Mouse (Mus musculus) neural tube, embryonic 15.5 days (tissue): ENCODE measurements around the gene Fam241a. TPM values are rescaled to one million over a fixed set of nuclear protein-coding genes. Genes with fewer than 3 reads are reported as not detected.
A peak's percentile ranks its signal among the peaks of the same experiment; 100 is the strongest.

Experiments
- ATAC-seq: fragments of 200-750 bp; cut with Nextera tagmentation; 2 replicates; pipeline ENCODE4 v1.8.0; 2017; ENCODE audit warnings: mild to moderate bottlenecking, moderate TSS enrichment, moderate library complexity; ENCODE audit not compliant: low FRiP score
- H3K27ac ChIP-seq: fragments of 300-500 bp; sonication (generic); replicated peaks from 2 replicates; pipeline ENCODE4 v1.5.1; 2015; ENCODE audit warnings: mild to moderate bottlenecking, inconsistent platforms
- H3K27me3 ChIP-seq: fragments of 300-500 bp; sonication (generic); replicated peaks from 2 replicates; pipeline ENCODE4 v1.6.1; 2015; ENCODE audit warnings: inconsistent platforms
- H3K36me3 ChIP-seq: fragments of 300-500 bp; sonication (generic); 2 replicates; pipeline ENCODE4 v1.6.1; 2015; ENCODE audit warnings: inconsistent platforms
- H3K4me1 ChIP-seq: fragments of 300-500 bp; sonication (generic); 2 replicates; pipeline ENCODE4 v1.6.1; 2015; ENCODE audit warnings: inconsistent platforms
- H3K4me2 ChIP-seq: fragments of 300-500 bp; sonication (generic); 2 replicates; pipeline ENCODE4 v1.6.1; 2015; ENCODE audit warnings: inconsistent platforms, mild to moderate bottlenecking, moderate library complexity
- H3K4me3 ChIP-seq: fragments of 300-500 bp; sonication (generic); replicated peaks from 2 replicates; pipeline ENCODE4 v1.5.1; 2015; ENCODE audit warnings: mild to moderate bottlenecking, inconsistent platforms
- H3K9ac ChIP-seq: fragments of 300-500 bp; sonication (generic); replicated peaks from 2 replicates; pipeline ENCODE4 v1.6.1; 2015; ENCODE audit warnings: mild to moderate bottlenecking, inconsistent platforms
- H3K9me3 ChIP-seq: fragments of 300-500 bp; sonication (generic); replicated peaks from 2 replicates; pipeline ENCODE4 v1.6.1; 2016; ENCODE audit warnings: inconsistent platforms
- WGBS: fragments of 180-500 bp; shearing (Covaris S2); methylation state at CpG from one replicate; pipeline ENCODE4 v1.1.7; 2015; ENCODE audit warnings: mixed read lengths; 5-methylcytosine and 5-hydroxymethylcytosine counted together
- polyA plus RNA-seq: library from polyadenylated mRNA; unstranded; fragments of >200 nt; fragmentation: Nextera tagmentation; extraction: Ambion mirVana; gene quantifications from 2 replicates; pipeline ENCODE4 v1.2.1, GENCODE M21; 2015

Gene Fam241a
- 7.7 and 8.7 TPM in 2 replicates for polyA plus RNA-seq

GRCm38 (mm10) chr3:127895792-127896541 is at the start of gene Fam241a:
Gene Fam241a, minus strand, starts transcription at chr3:127896324.
- peak within 1 kb of the TSS; percentile 92 for H3K4me3 ChIP-seq
- no peaks in the 10 kb centered on the region for H3K9me3 ChIP-seq
- H3K9ac ChIP-seq = peak within 1 kb of the TSS; percentile 70
- no peaks in the 10 kb centered on the region for H3K4me1 ChIP-seq
- peak; percentile 97 for ATAC-seq
- WGBS = 1% methylated on average over 88 of the region's 94 CpGs
- 0 out of 2 replicates have a peak within 1 kb of the TSS, but pooled peaks have one; percentile 66 for H3K27ac ChIP-seq
- H3K36me3 ChIP-seq = no peaks in the 10 kb centered on the region
- peak within 1 kb of the TSS; percentile 85 for H3K4me2 ChIP-seq
- no peaks in the 10 kb centered on the region for H3K27me3 ChIP-seq

GRCm38 (mm10) chr3:127932453-127932852 is 36.3 kb upstream of the Fam241a start:
- H3K27me3 ChIP-seq = no peaks in the 10 kb centered on the region
- H3K27ac ChIP-seq = no peak overlapping the region
- no peak overlapping the region for H3K4me2 ChIP-seq
- H3K9me3 ChIP-seq = no peaks in the 10 kb centered on the region
- no peaks in the 10 kb centered on the region for H3K36me3 ChIP-seq
- ATAC-seq = no peak
- no peak overlapping the region for H3K4me3 ChIP-seq
- H3K4me1 ChIP-seq = no peaks in the 10 kb centered on the region
- 94% methylated on average over 11 of the region's 11 CpGs for WGBS
- H3K9ac ChIP-seq = no peak overlapping the region

- Histone ChIP-seq H3K27me3 (no peaks in the 10 kb centered on the region), H3K4me2 (no peak overlapping the region), H3K4me1 (no peaks in the 10 kb centered on the region), H3K9ac (no peak overlapping the region), H3K27ac (no peak overlapping the region), H3K9me3 (no peaks in the 10 kb centered on the region), H3K4me3 (no peak overlapping the region), H3K36me3 (no peaks in the 10 kb centered on the region)
- WGBS = 92% methylated on average over 9 of the region's 9 CpGs
- no peak for ATAC-seq
Observed at GRCm38 (mm10) chr3:127930326-127931012, 34.3 kb upstream of the Fam241a start.

GRCm38 (mm10) chr3:127929921-127930320 is 33.8 kb upstream of the Fam241a start:
- Histone ChIP-seq H3K36me3 (no peaks in the 10 kb centered on the region), H3K9ac (no peak overlapping the region), H3K9me3 (no peaks in the 10 kb centered on the region), H3K4me2 (no peak overlapping the region), H3K27ac (no peak overlapping the region), H3K4me1 (no peaks in the 10 kb centered on the region), H3K27me3 (no peaks in the 10 kb centered on the region), H3K4me3 (no peak overlapping the region)
- WGBS = 83% methylated on average over 9 of the region's 9 CpGs
- ATAC-seq = no peak

- Histone ChIP-seq H3K36me3 (no peaks in the 10 kb centered on the region), H3K4me2 (no peak overlapping the region), H3K9ac (no peak overlapping the region), H3K27me3 (no peaks in the 10 kb centered on the region), H3K4me1 (no peaks in the 10 kb centered on the region), H3K27ac (no peak overlapping the region), H3K4me3 (no peak overlapping the region), H3K9me3 (no peaks in the 10 kb centered on the region)
- no peak for ATAC-seq
- 78% methylated on average over 9 of the region's 9 CpGs for WGBS
Observed at GRCm38 (mm10) chr3:127926635-127927183, 30.6 kb upstream of the Fam241a start.

GRCm38 (mm10) chr3:127924464-127924863 is 28.3 kb upstream of the Fam241a start:
- Histone ChIP-seq H3K4me1 (no peaks in the 10 kb centered on the region), H3K4me3 (no peak overlapping the region), H3K9me3 (no peaks in the 10 kb centered on the region), H3K27me3 (no peaks in the 10 kb centered on the region), H3K4me2 (no peak overlapping the region), H3K36me3 (no peaks in the 10 kb centered on the region), H3K9ac (no peak overlapping the region), H3K27ac (no peak overlapping the region)
- 82% methylated on average over 2 of the region's 2 CpGs for WGBS
- no peak for ATAC-seq

- H3K27me3 ChIP-seq = no peaks in the 10 kb centered on the region
- no peaks in the 10 kb centered on the region for H3K4me1 ChIP-seq
- ATAC-seq = no peak
- WGBS = 74% methylated on average over 2 of the region's 2 CpGs
- H3K9me3 ChIP-seq = no peaks in the 10 kb centered on the region
- H3K9ac ChIP-seq = no peak overlapping the region
- no peak overlapping the region for H3K4me3 ChIP-seq
- no peak overlapping the region for H3K27ac ChIP-seq
- H3K4me2 ChIP-seq = no peak overlapping the region
- no peaks in the 10 kb centered on the region for H3K36me3 ChIP-seq
Observed at GRCm38 (mm10) chr3:127923183-127923582, 27.1 kb upstream of the Fam241a start.

GRCm38 (mm10) chr3:127922125-127922524 is 26.0 kb upstream of the Fam241a start:
- no peak overlapping the region for H3K4me2 ChIP-seq
- 88% methylated on average over 5 of the region's 5 CpGs for WGBS
- no peaks in the 10 kb centered on the region for H3K36me3 ChIP-seq
- no peaks in the 10 kb centered on the region for H3K9me3 ChIP-seq
- no peak for ATAC-seq
- no peak overlapping the region for H3K9ac ChIP-seq
- H3K27me3 ChIP-seq = no peaks in the 10 kb centered on the region
- H3K4me1 ChIP-seq = no peaks in the 10 kb centered on the region
- no peak overlapping the region for H3K4me3 ChIP-seq
- H3K27ac ChIP-seq = no peak overlapping the region

GRCm38 (mm10) chr3:127917999-127918661 is 22.0 kb upstream of the Fam241a start:
- 83% methylated on average over 9 of the region's 9 CpGs for WGBS
- H3K9me3 ChIP-seq = no peaks in the 10 kb centered on the region
- ATAC-seq = no peak

GRCm38 (mm10) chr3:127917549-127917948 is 21.4 kb upstream of the Fam241a start:
- no peak overlapping the region for H3K4me3 ChIP-seq
- H3K9me3 ChIP-seq = no peaks in the 10 kb centered on the region
- H3K27me3 ChIP-seq = no peaks in the 10 kb centered on the region
- WGBS = 92% methylated on average over 3 of the region's 3 CpGs
- no peak overlapping the region for H3K4me2 ChIP-seq
- no peaks in the 10 kb centered on the region for H3K4me1 ChIP-seq
- ATAC-seq = no peak
- H3K9ac ChIP-seq = no peak overlapping the region
- H3K36me3 ChIP-seq = no peaks in the 10 kb centered on the region
- no peak overlapping the region for H3K27ac ChIP-seq

More at GRCm38 (mm10) chr3:127917999-127918661, 22.0 kb upstream of the Fam241a start:
- Histone ChIP-seq H3K27ac (no peak overlapping the region), H3K9ac (no peak overlapping the region), H3K4me1 (no peaks in the 10 kb centered on the region), H3K4me2 (no peak overlapping the region), H3K27me3 (no peaks in the 10 kb centered on the region), H3K36me3 (no peaks in the 10 kb centered on the region), H3K4me3 (no peak overlapping the region)

GRCm38 (mm10) chr3:127915656-127916334 is 19.7 kb upstream of the Fam241a start:
- Histone ChIP-seq H3K27me3 (no peaks in the 10 kb centered on the region), H3K9ac (no peak overlapping the region), H3K27ac (no peak overlapping the region), H3K4me2 (no peak overlapping the region), H3K4me1 (no peaks in the 10 kb centered on the region), H3K4me3 (no peak overlapping the region), H3K36me3 (no peaks in the 10 kb centered on the region), H3K9me3 (no peaks in the 10 kb centered on the region)
- WGBS = 94% methylated on average over 3 of the region's 3 CpGs
- ATAC-seq = no peak
